Mouse (Mus musculus): Measurements from ENCODE around the gene Ankrd52. TPM values are rescaled to one million over a fixed set of nuclear protein-coding genes. Genes with fewer than 3 reads are reported as not detected.
"Not testable (repeated sequence)": the region's sequence is repeated elsewhere in the genome, so short reads cannot be mapped to it uniquely, and the experiment has no call there.

The Ankrd52 gene
- 9.5 and 12.3 TPM in 2 replicates for polyA plus RNA-seq (2014; fragmentation: Nextera tagmentation; extraction: Ambion mirVana)

GRCm38 (mm10) chr10:128376455-128377211 lies at the start of gene Ankrd52:
Gene Ankrd52 (plus strand): TSS chr10:128377115.
- peak; percentile 93 for ATAC-seq (ENCODE audit: low FRiP score)
- peak within 1 kb of the TSS; percentile 90 for H3K27ac ChIP-seq (ENCODE audit: low read depth, low read length)
- H3K4me2 ChIP-seq (replicated peaks; ENCODE audit: low read depth, low read length), result peak within 1 kb of the TSS; percentile 81
- H3K36me3 ChIP-seq (ENCODE audit: control insufficient read depth, insufficient read depth, low read length), result peaks cover 4% of the 10 kb centered on the region; the same call in 1 of the 2 replicates
- 0% methylated on average over 47 of the region's 73 CpGs for WGBS
- H3K27me3 ChIP-seq (ENCODE audit: control insufficient read depth, insufficient read depth, low read length), result no peaks in the 10 kb centered on the region
- DNase-seq (ENCODE audit: low spot score), result peak; percentile 89
- H3K4me1 ChIP-seq (replicated peaks; ENCODE audit: control insufficient read depth, insufficient read depth, low read length), result peaks cover 2% of the 10 kb centered on the region; the same call in 1 of the 2 replicates
- no peaks in the 10 kb centered on the region for H3K9me3 ChIP-seq (ENCODE audit: control insufficient read depth, low read length)
- H3K9ac ChIP-seq (ENCODE audit: low read depth, low read length), result peak within 1 kb of the TSS; percentile 97
- H3K4me3 ChIP-seq (ENCODE audit: low read depth, low read length), result peak within 1 kb of the TSS; percentile 99

- 91% methylated on average over 10 of the region's 10 CpGs for WGBS
- Histone ChIP-seq H3K36me3 (ENCODE audit: control insufficient read depth, insufficient read depth, low read length) (peaks cover 11% of the 10 kb centered on the region; the same call in 1 of the 2 replicates), H3K4me3 (ENCODE audit: low read depth, low read length) (no peak overlapping the region), H3K27ac (ENCODE audit: low read depth, low read length) (no peak overlapping the region), H3K9ac (ENCODE audit: low read depth, low read length) (no peak overlapping the region), H3K4me1 (replicated peaks; ENCODE audit: control insufficient read depth, insufficient read depth, low read length) (peaks cover 9% of the 10 kb centered on the region; the same call in 1 of the 2 replicates), H3K27me3 (ENCODE audit: control insufficient read depth, insufficient read depth, low read length) (no peaks in the 10 kb centered on the region), H3K4me2 (replicated peaks; ENCODE audit: low read depth, low read length) (no peak overlapping the region), H3K9me3 (ENCODE audit: control insufficient read depth, low read length) (no peaks in the 10 kb centered on the region)
- no peak for ATAC-seq (ENCODE audit: low FRiP score)
- no peak for DNase-seq (ENCODE audit: low spot score)
Observed at GRCm38 (mm10) chr10:128327610-128328009, 49.3 kb upstream of the Ankrd52 start.

- H3K36me3 ChIP-seq (ENCODE audit: control insufficient read depth, insufficient read depth, low read length); H3K4me3 ChIP-seq (ENCODE audit: low read depth, low read length): not testable (repeated sequence)
- WGBS, result 88% methylated on average over 6 of the region's 6 CpGs
Observed at GRCm38 (mm10) chr10:128332358-128333249, 44.3 kb upstream of the Ankrd52 start.

DNA sequence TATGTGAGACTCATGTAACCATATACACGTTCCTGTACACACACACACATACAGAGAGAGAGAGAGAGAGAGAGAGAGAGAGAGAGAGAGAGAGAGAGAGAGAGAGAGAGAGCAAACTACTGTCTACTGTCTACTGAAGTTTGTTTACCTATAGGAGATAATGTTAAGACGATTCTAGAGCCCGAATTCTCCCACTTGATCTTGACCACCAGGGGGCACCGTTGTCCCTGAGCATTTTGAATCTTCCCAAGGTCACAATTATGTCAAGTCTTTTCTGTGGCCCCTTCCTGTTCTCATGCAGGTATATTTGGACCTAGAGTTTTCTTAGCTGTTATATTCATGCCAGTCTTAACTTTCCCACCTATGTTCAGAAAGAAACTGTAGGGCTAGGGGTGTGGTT lies 41.3 kb upstream of the Ankrd52 start:
- 0 out of 2 replicates have a peak, but pooled peaks cover 2% of the 10 kb centered on the region for H3K4me1 ChIP-seq (replicated peaks; ENCODE audit: control insufficient read depth, insufficient read depth, low read length)
- no peak overlapping the region for H3K9ac ChIP-seq (ENCODE audit: low read depth, low read length)
- no peaks in the 10 kb centered on the region for H3K36me3 ChIP-seq (ENCODE audit: control insufficient read depth, insufficient read depth, low read length)
- no peaks in the 10 kb centered on the region for H3K27me3 ChIP-seq (ENCODE audit: control insufficient read depth, insufficient read depth, low read length)
- H3K9me3 ChIP-seq (ENCODE audit: control insufficient read depth, low read length), result no peaks in the 10 kb centered on the region
- DNase-seq (ENCODE audit: low spot score) (peak; percentile 85), ATAC-seq (ENCODE audit: low FRiP score) (no peak)
- H3K4me3 ChIP-seq (ENCODE audit: low read depth, low read length), result no peak overlapping the region
- 8% methylated on average over 4 of the region's 4 CpGs for WGBS
- H3K4me2 ChIP-seq (replicated peaks; ENCODE audit: low read depth, low read length), result no peak overlapping the region
- H3K27ac ChIP-seq (ENCODE audit: low read depth, low read length), result no peak overlapping the region

More at GRCm38 (mm10) chr10:128332358-128333249, 44.3 kb upstream of the Ankrd52 start:
- not testable (repeated sequence) for DNase-seq (ENCODE audit: low spot score); H3K27me3 ChIP-seq (ENCODE audit: control insufficient read depth, insufficient read depth, low read length); H3K9me3 ChIP-seq (ENCODE audit: control insufficient read depth, low read length); ATAC-seq (ENCODE audit: low FRiP score); H3K27ac ChIP-seq (ENCODE audit: low read depth, low read length); H3K9ac ChIP-seq (ENCODE audit: low read depth, low read length); H3K4me1 ChIP-seq (replicated peaks; ENCODE audit: control insufficient read depth, insufficient read depth, low read length); H3K4me2 ChIP-seq (replicated peaks; ENCODE audit: low read depth, low read length)

DNA sequence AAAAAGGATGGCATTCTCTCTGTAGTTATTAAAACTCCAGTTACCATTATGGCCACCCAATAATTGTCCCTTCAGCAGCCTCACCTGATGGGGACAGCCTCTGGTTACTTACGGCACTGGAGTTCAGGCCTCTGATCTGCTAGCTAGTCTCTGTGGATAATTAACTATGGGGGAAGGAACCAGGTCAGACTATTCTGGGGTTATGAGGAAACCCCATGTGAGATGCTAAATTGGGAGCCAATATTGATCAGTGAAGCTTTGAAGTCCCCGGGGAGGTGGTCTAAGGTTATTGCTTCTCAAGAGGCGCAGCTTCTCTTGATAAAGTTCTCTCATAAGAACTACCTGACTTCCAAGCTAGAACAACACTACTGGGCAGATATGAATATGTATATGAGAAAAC lies 40.7 kb upstream of the Ankrd52 start:
- ATAC-seq (ENCODE audit: low FRiP score) (no peak), DNase-seq (ENCODE audit: low spot score) (no peak)
- Histone ChIP-seq H3K4me1 (replicated peaks; ENCODE audit: control insufficient read depth, insufficient read depth, low read length) (0 out of 2 replicates have a peak, but pooled peaks cover 2% of the 10 kb centered on the region), H3K4me3 (ENCODE audit: low read depth, low read length) (no peak overlapping the region), H3K9me3 (ENCODE audit: control insufficient read depth, low read length) (no peaks in the 10 kb centered on the region), H3K36me3 (ENCODE audit: control insufficient read depth, insufficient read depth, low read length) (no peaks in the 10 kb centered on the region), H3K9ac (ENCODE audit: low read depth, low read length) (no peak overlapping the region), H3K4me2 (replicated peaks; ENCODE audit: low read depth, low read length) (no peak overlapping the region), H3K27ac (ENCODE audit: low read depth, low read length) (no peak overlapping the region), H3K27me3 (ENCODE audit: control insufficient read depth, insufficient read depth, low read length) (no peaks in the 10 kb centered on the region)
- WGBS, result 92% methylated on average over 3 of the region's 3 CpGs

DNA sequence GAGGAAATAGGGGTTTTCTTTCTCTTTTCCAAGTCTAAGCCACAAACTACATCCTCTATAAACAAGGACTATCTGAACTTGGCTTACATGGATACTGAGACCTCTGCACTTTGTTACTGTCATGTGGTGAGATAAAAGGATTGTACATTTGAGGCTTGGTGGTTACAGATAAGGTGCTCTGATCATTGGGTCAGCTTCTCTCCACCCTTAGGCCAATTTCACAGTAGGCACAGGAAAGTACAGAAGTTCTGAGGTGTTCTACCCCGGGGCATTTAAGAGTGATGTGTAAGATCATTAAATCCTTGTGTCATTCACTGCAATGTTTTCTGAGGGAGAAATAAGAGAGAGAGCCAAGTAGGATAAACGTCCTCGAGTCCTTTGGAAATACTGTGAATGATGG lies 40.3 kb upstream of the Ankrd52 start:
- Histone ChIP-seq H3K4me3 (ENCODE audit: low read depth, low read length) (no peak overlapping the region), H3K4me2 (replicated peaks; ENCODE audit: low read depth, low read length) (no peak overlapping the region), H3K36me3 (ENCODE audit: control insufficient read depth, insufficient read depth, low read length) (no peaks in the 10 kb centered on the region), H3K9ac (ENCODE audit: low read depth, low read length) (no peak overlapping the region), H3K27me3 (ENCODE audit: control insufficient read depth, insufficient read depth, low read length) (no peaks in the 10 kb centered on the region), H3K4me1 (replicated peaks; ENCODE audit: control insufficient read depth, insufficient read depth, low read length) (0 out of 2 replicates have a peak, but pooled peaks cover 2% of the 10 kb centered on the region), H3K9me3 (ENCODE audit: control insufficient read depth, low read length) (no peaks in the 10 kb centered on the region), H3K27ac (ENCODE audit: low read depth, low read length) (no peak overlapping the region)
- DNase-seq (ENCODE audit: low spot score) (no peak), ATAC-seq (ENCODE audit: low FRiP score) (no peak)
- WGBS, result 89% methylated on average over 3 of the region's 3 CpGs

DNA sequence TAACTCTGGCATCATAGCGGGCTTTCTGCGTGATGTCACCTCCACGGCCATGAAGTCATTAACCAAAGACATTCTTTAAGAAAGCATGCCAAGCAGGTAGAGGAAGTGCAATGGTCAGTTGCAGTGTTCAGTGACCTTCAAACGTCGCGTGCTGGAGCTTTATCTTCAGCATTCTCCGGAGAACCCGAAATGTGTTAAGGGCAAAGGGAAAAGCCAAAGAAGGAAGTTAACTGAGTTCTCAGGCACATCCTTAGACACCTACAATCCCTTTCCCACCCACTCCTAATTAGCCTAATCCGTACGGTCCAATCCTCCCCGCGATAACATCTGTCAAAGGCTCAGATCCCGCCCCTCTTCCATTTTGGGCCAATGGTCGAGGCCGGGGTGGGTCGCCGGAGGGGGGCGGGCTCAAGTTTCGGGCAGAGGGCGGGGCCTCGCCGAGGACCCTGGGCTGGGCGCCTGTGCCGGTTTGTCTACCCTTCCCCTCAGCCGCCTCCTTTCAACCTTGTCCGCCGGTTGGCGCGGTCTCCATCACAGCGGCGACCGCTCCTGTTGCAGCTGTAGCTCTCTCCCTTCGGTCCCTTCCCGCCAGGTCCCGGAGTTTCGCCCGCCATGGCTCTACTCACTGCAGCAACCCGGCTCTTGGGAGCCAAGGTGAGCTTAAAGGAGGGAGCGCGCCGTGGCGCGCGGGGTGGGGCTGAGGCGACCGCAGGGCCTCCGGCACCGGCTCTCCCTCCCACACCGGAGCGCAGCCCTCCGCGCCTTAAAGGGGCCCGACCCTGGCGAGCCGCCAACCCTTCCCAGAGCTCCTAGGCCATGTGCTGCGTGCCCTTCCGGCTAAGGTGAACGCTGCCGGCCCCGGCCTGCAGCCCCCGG lies 39.4 kb upstream of the Ankrd52 start, which contains the start of gene Cs:
TSS of gene Cs (plus strand) at position 429 of the 876 bp plus-strand sequence.
- Histone ChIP-seq H3K9me3 (ENCODE audit: control insufficient read depth, low read length) (no peaks in the 10 kb centered on the region), H3K27ac (ENCODE audit: low read depth, low read length) (peak within 1 kb of the TSS; percentile 86), H3K36me3 (ENCODE audit: control insufficient read depth, insufficient read depth, low read length) (no peaks in the 10 kb centered on the region), H3K27me3 (ENCODE audit: control insufficient read depth, insufficient read depth, low read length) (no peaks in the 10 kb centered on the region), H3K4me1 (replicated peaks; ENCODE audit: control insufficient read depth, insufficient read depth, low read length) (0 out of 2 replicates have a peak, but pooled peaks cover 2% of the 10 kb centered on the region), H3K4me2 (replicated peaks; ENCODE audit: low read depth, low read length) (peak within 1 kb of the TSS; percentile 83), H3K9ac (ENCODE audit: low read depth, low read length) (peak within 1 kb of the TSS; percentile 92), H3K4me3 (ENCODE audit: low read depth, low read length) (peak within 1 kb of the TSS; percentile 98)
- WGBS, result 2% methylated on average over 61 of the region's 61 CpGs
- ATAC-seq (ENCODE audit: low FRiP score), result peak; percentile 99
- DNase-seq (ENCODE audit: low spot score), result peak; percentile 96

- 0 out of 2 replicates have a peak, but pooled peaks cover 2% of the 10 kb centered on the region for H3K4me1 ChIP-seq (replicated peaks; ENCODE audit: control insufficient read depth, insufficient read depth, low read length)
- H3K4me2 ChIP-seq (replicated peaks; ENCODE audit: low read depth, low read length), result peak overlapping the region; percentile 83
- no peaks in the 10 kb centered on the region for H3K9me3 ChIP-seq (ENCODE audit: control insufficient read depth, low read length)
- peak overlapping the region; percentile 86; the same call in 1 of the 2 replicates for H3K27ac ChIP-seq (ENCODE audit: low read depth, low read length)
- H3K27me3 ChIP-seq (ENCODE audit: control insufficient read depth, insufficient read depth, low read length), result no peaks in the 10 kb centered on the region
- H3K9ac ChIP-seq (ENCODE audit: low read depth, low read length), result peak overlapping the region; percentile 92
- peak overlapping the region; percentile 98 for H3K4me3 ChIP-seq (ENCODE audit: low read depth, low read length)
- H3K36me3 ChIP-seq (ENCODE audit: control insufficient read depth, insufficient read depth, low read length), result no peaks in the 10 kb centered on the region
- WGBS, result 24% methylated on average over 5 of the region's 5 CpGs
- no peak for DNase-seq (ENCODE audit: low spot score)
- ATAC-seq (ENCODE audit: low FRiP score), result no peak
Observed at GRCm38 (mm10) chr10:128338415-128338814, 38.5 kb upstream of the Ankrd52 start.

Data from hindbrain, embryonic 11.5 days (tissue).